Mouse (Mus musculus) brain, embryonic 14.5 days (tissue): Measurements from ENCODE around the gene Arid2.

ENCODE experiments used
- CTCF ChIP-seq: fragments of 200-500 bp; IDR thresholded peaks from 2 replicates; pipeline ENCODE4 v1.5.1; 2012; ENCODE audit warnings: inconsistent platforms, mild to moderate bottlenecking, moderate library complexity, borderline replicate concordance; ENCODE audit not compliant: insufficient read depth, insufficient read length; ENCODE audit errors: extremely low read depth
- POLR2A ChIP-seq: fragments of 200-500 bp; IDR thresholded peaks from 2 replicates; pipeline ENCODE4 v1.6.1; 2012; ENCODE audit warnings: mild to moderate bottlenecking, inconsistent platforms, borderline replicate concordance; ENCODE audit not compliant: poor library complexity, insufficient read depth, insufficient read length, severe bottlenecking; ENCODE audit errors: extremely low read depth

DNA sequence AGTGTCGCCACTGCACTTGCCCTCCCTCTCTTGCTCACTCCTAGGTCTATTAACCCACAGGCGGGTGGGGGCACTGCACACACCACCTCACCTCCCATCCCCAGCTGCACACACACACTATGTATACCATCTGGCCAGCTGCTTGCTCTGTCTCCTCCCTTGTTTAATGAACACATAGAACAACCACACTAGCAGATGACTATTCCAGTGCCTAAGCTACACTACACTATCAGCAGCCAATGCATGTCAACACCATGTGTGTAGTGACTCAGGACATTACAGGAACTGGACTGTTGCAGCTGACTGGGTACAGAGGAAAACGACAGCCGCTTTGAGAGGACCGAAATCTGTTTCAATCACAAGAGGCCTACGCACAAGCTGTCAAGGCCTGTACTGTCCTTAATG lies 121.4 kb downstream of the Arid2 start:
- TF ChIP-seq CTCF = no peak
- TF ChIP-seq POLR2A = no peak
